Mouse (Mus musculus) stomach, postnatal 0 days (tissue): ENCODE measurements at regions not wholly inside any gene's neighbourhood (a gene's known extent, or its start where the extent isn't known, plus 50 kb on each side); places are given as distances from the start of the nearest gene placed in this dataset.
"Not testable (repeated sequence)": the region's sequence is repeated elsewhere in the genome, so short reads cannot be mapped to it uniquely, and the experiment has no call there.

ENCODE experiments used
- ATAC-seq: fragments of 200-750 bp; cut with Nextera tagmentation; 2 replicates; pipeline ENCODE4 v1.8.0; 2017; ENCODE audit not compliant: low FRiP score, low TSS enrichment
- DNase-seq: peaks from one replicate; pipeline ENCODE4 v3.0.0-alpha.2; 2016; ENCODE audit warnings: low spot score
- H3K27ac ChIP-seq: fragments of 300-500 bp; sonication (generic); replicated peaks from 2 replicates; pipeline ENCODE4 v1.5.1; 2014; ENCODE audit warnings: mild to moderate bottlenecking, control low read depth
- H3K27me3 ChIP-seq: fragments of 300-500 bp; sonication (generic); 2 replicates; pipeline ENCODE4 v1.6.1; 2014; ENCODE audit warnings: low read length; ENCODE audit not compliant: control insufficient read depth, insufficient read depth
- H3K36me3 ChIP-seq: fragments of 300-500 bp; sonication (generic); 2 replicates; pipeline ENCODE4 v1.6.1; 2014; ENCODE audit warnings: low read length, mixed read lengths; ENCODE audit not compliant: control insufficient read depth, insufficient read depth
- H3K4me1 ChIP-seq: fragments of 300-500 bp; sonication (generic); replicated peaks from 2 replicates; pipeline ENCODE4 v1.6.1; 2014; ENCODE audit warnings: antibody characterized with exemption; ENCODE audit not compliant: control insufficient read depth, insufficient read depth
- H3K4me2 ChIP-seq: fragments of 300-500 bp; sonication (generic); replicated peaks from 2 replicates; pipeline ENCODE4 v1.6.1; 2014; ENCODE audit warnings: low read depth, mild to moderate bottlenecking, control low read depth, moderate library complexity
- H3K4me3 ChIP-seq: fragments of 300-500 bp; sonication (generic); 2 replicates; pipeline ENCODE4 v1.5.1; 2014; ENCODE audit warnings: low read depth, low read length, control low read depth
- H3K9ac ChIP-seq: fragments of 300-500 bp; sonication (generic); 2 replicates; pipeline ENCODE4 v1.6.1; 2014; ENCODE audit warnings: mild to moderate bottlenecking, low read length, control low read depth, mixed read lengths
- H3K9me3 ChIP-seq: fragments of 300-500 bp; sonication (generic); 2 replicates; pipeline ENCODE4 v1.6.1; 2016; ENCODE audit warnings: low read length; ENCODE audit not compliant: control insufficient read depth
- CTCF ChIP-seq: IDR thresholded peaks from 2 replicates; pipeline ENCODE4 v1.5.1; 2016; ENCODE audit warnings: antibody characterized with exemption, low read depth, mild to moderate bottlenecking, moderate library complexity
- EP300 ChIP-seq: optimal IDR thresholded peaks from 2 replicates; pipeline ENCODE3; 2016; ENCODE audit warnings: antibody characterized with exemption
- WGBS: fragments of 180-500 bp; shearing (Covaris S2); extraction: QIAGEN DNeasy Blood & Tissue Kit; methylation state at CpG from one replicate; pipeline ENCODE4 v1.1.7; 2014; 5-methylcytosine and 5-hydroxymethylcytosine counted together

DNA sequence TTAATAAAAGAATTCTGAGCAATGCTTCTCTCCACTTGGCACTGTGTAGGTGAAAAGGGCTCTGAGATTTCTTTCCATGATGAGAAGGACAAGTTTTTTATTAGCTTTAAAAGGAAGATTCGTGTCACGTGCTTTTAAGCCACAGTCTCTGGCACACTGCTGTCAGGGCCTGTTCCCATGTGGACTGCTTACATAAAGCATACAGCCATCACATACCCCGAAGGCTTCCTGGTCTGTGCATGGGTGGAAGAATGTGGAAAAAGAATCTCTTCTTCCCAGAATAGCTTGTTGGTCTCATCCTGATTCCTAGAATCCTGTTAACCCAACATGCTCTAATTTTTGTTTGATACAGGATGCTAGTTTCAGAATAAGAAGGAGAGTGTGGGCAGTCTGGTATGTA is 205.1 kb upstream of the Sesn3 start:
- Histone ChIP-seq H3K27me3 (no peaks in the 10 kb centered on the region), H3K9me3 (no peaks in the 10 kb centered on the region), H3K4me1 (no peaks in the 10 kb centered on the region), H3K27ac (no peak overlapping the region), H3K36me3 (no peaks in the 10 kb centered on the region), H3K4me3 (no peak overlapping the region), H3K4me2 (no peak overlapping the region), H3K9ac (no peak overlapping the region)
- ATAC-seq (no peak), DNase-seq (no peak)
- WGBS = 56% methylated on average over 3 of the region's 3 CpGs
- TF ChIP-seq CTCF (no peak), EP300 (no peak)

DNA sequence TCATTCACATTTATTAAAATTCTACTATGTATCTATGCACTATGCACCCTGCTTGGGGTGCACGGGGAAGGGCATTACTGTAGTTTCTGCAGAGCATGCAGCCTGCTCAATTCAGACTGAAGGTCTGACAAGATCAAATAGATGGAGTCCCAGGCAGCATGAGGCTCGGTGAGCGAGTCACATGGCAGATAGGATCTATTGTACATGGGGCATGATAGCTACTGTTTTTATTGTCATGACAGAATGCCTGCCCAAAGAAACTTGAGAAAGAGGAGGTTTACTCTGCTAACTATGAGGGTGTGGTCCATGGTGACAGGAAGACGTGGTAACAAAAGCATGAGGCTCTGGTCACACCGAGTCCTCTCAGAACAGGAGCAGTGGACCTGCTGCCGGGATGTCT is 203.1 kb upstream of the Sesn3 start:
- H3K27ac ChIP-seq = no peak overlapping the region
- H3K9me3 ChIP-seq = no peaks in the 10 kb centered on the region
- no peak overlapping the region for H3K4me3 ChIP-seq
- H3K4me2 ChIP-seq = no peak overlapping the region
- no peaks in the 10 kb centered on the region for H3K4me1 ChIP-seq
- H3K36me3 ChIP-seq = no peaks in the 10 kb centered on the region
- no peak for DNase-seq
- no peak overlapping the region for H3K9ac ChIP-seq
- no peaks in the 10 kb centered on the region for H3K27me3 ChIP-seq
- no peak for TF ChIP-seq EP300
- no peak for TF ChIP-seq CTCF
- no peak for ATAC-seq
- 60% methylated on average over 6 of the region's 6 CpGs for WGBS

DNA sequence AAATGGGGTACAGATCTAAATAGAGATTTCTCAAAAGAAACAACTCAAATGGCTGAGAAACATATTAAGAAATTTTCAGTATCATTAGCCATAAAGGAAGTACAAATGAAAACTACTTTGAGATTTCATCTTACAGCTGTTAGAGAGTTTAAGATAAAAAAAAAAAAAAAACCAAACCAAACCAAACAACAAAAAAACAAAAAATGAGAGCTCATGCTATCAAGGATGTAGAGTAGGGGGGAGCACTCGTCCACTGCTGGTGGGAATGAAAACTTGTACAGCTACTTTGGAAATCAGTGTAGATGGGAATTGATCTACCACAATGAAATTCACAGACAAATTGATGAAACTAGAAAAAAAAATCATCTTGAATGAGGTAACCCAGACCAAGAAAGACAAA is 201.9 kb upstream of the Sesn3 start:
- no peak for DNase-seq
- no peak overlapping the region for H3K4me3 ChIP-seq
- no peaks in the 10 kb centered on the region for H3K36me3 ChIP-seq
- no peak overlapping the region for H3K27ac ChIP-seq
- H3K9me3 ChIP-seq = no peaks in the 10 kb centered on the region
- TF ChIP-seq EP300 (no peak), CTCF (no peak)
- ATAC-seq = no peak
- H3K27me3 ChIP-seq = no peaks in the 10 kb centered on the region
- no peak overlapping the region for H3K9ac ChIP-seq
- H3K4me2 ChIP-seq = no peak overlapping the region
- WGBS = 79% methylated on average over 1 of the region's 1 CpGs
- no peaks in the 10 kb centered on the region for H3K4me1 ChIP-seq

DNA sequence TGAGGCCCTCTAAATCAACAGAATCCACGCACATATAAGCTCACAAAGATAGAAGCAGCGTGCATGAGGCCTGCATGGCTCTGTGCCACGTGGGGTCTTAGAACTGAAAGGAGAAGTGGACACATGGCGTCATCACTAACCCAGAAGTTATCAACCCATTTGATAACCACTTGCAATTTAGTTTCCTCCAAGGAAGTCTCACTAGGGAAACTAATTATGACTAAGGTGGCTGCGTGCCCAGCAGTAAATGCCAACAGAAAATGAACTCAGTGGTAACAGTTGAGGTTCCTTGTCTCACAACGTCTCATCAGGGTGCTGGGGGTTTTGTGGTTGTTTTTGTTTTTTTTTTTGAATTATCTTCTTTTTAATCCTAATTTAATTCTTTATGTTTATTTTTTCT is 200.6 kb upstream of the Sesn3 start:
- 81% methylated on average over 6 of the region's 6 CpGs for WGBS
- Histone ChIP-seq H3K36me3 (no peaks in the 10 kb centered on the region), H3K4me2 (no peak overlapping the region), H3K27ac (no peak overlapping the region), H3K4me1 (no peaks in the 10 kb centered on the region), H3K27me3 (no peaks in the 10 kb centered on the region), H3K4me3 (no peak overlapping the region), H3K9me3 (no peaks in the 10 kb centered on the region), H3K9ac (no peak overlapping the region)
- no peak for ATAC-seq
- TF ChIP-seq CTCF (no peak), EP300 (no peak)
- DNase-seq = no peak

DNA sequence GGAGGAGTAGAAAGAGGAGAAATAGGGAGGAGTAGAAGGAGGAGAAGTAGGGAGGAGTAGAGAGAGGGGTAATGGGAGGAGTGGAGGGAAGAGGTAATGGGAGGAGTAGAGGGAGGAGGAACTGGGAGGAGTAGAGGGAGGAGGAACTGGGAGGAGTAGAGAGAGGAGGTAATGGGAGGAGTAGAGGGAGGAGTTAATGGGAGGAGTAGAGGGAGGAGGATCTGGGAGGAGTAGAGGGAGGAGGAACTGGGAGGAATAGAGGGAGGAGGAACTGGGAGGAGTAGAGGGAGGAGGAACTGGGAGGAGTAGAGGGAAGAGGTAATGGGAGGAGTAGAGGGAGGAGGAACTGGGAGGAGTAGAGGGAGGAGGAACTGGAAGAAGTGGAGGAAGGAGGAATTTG is 200.0 kb upstream of the Sesn3 start:
- DNase-seq, H3K27me3 ChIP-seq, H3K36me3 ChIP-seq, ATAC-seq, H3K4me3 ChIP-seq, H3K9me3 ChIP-seq, H3K27ac ChIP-seq, H3K9ac ChIP-seq, H3K4me1 ChIP-seq, H3K4me2 ChIP-seq: not testable (repeated sequence)

DNA sequence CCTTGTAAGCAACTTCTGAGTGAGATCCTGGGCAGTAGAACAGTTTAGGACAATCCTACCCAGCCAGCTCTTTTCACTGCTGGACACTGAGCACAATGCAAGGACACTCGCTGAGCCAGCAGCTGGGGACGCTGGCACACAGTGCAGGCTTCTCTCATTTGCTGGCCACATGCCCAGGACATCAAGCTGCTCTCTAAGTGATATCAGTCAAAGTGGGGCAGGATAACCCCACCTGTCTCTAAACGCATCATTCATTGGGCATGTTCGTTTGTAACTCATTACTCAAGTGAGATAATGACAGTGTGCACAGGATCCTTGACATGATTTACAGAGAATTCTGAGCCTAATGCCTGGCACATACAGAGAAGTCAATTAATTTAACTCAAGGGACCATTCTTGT is 199.4 kb upstream of the Sesn3 start:
- H3K27ac ChIP-seq = no peak overlapping the region
- TF ChIP-seq EP300 (no peak), CTCF (no peak)
- 51% methylated on average over 4 of the region's 4 CpGs for WGBS
- H3K9me3 ChIP-seq = no peaks in the 10 kb centered on the region
- H3K9ac ChIP-seq = no peak overlapping the region
- H3K4me3 ChIP-seq = no peak overlapping the region
- no peaks in the 10 kb centered on the region for H3K4me1 ChIP-seq
- DNase-seq = no peak
- no peak overlapping the region for H3K4me2 ChIP-seq
- H3K36me3 ChIP-seq = no peaks in the 10 kb centered on the region
- no peaks in the 10 kb centered on the region for H3K27me3 ChIP-seq
- no peak for ATAC-seq

DNA sequence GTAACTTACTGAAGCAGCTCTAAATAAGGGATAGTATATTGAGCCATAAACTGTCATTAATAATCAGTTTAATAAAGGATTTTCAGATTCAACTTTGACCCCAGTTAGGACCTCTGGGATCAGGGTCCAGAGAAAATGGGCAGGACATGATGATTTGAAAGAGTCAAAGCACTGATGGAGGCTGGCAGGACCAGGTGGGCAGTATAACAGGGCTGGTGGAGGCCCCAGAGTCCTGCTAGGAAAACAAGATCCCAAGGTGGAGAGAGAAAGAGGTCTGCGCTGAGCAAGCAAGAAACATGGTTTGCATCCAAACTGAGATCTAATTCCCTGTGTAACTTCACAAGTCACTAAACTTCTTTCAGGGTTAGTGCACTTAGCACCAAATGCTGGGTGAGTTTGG is 199.0 kb upstream of the Sesn3 start:
- Histone ChIP-seq H3K4me2 (no peak overlapping the region), H3K36me3 (no peaks in the 10 kb centered on the region), H3K4me3 (no peak overlapping the region), H3K27me3 (no peaks in the 10 kb centered on the region), H3K4me1 (no peaks in the 10 kb centered on the region), H3K9ac (no peak overlapping the region), H3K27ac (no peak overlapping the region), H3K9me3 (no peaks in the 10 kb centered on the region)
- TF ChIP-seq CTCF = no peak
- TF ChIP-seq EP300 = no peak
- ATAC-seq = no peak
- DNase-seq = no peak
- 100% methylated on average over 1 of the region's 1 CpGs for WGBS
